ENCODE assay signal across 30 mouse cellular contexts in the genomic region with DNA sequence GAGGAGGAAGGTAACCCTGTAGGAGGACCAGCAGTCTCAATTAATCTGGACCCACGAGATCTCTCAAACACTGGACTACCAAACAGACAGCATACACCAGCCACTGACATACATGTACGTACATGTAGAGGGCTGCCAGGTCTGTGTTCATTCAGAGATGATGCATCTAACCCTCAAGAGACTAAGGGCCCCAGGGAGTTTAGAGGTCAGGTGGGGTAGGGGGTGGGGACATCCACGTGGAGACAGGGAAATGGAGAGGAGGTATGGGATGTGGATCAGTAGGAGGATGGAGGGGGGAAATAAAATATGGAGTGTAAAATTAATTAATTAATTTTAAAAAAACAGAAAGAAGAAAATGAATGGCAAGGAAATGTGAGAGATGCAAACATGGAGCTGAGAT. TPM values are rescaled to one million over a fixed set of nuclear protein-coding genes. Genes with fewer than 3 reads are reported as not detected.
"Had no signal": no experiment of that assay in that cellular context is flagged by ENCODE, and none has a peak within 500 bp of the region (broad histone marks: within the 10 kb centered on the region; RNA-seq: fewer than 3 reads in every experiment).

No protein-coding gene starts in this region.

- H3K9me3 ChIP-seq: embryonic facial prominence, embryonic 10.5 days; embryonic facial prominence, embryonic 12.5 days; embryonic facial prominence, embryonic 13.5 days; embryonic facial prominence, embryonic 15.5 days; forebrain, embryonic 10.5 days; forebrain, embryonic 12.5 days; forebrain, embryonic 13.5 days; forebrain, embryonic 15.5 days had no signal

- DNase-seq: cerebellum, adult 9-10 months; cerebellum, adult 9-11 months; cerebellum, postnatal 10 days; cerebellum, postnatal 14 days; cerebellum, postnatal 25 days; cerebellum, postnatal 36 days; embryo, embryonic 11 days; forebrain, postnatal 0 days; gastrocnemius, adult 2 months; gastrocnemius, postnatal 10 days; gastrocnemius, postnatal 14 days; gastrocnemius, postnatal 25 days; gastrocnemius, postnatal 36 days; heart, adult 2 months had no signal

- H3K4me2 ChIP-seq: embryonic facial prominence, embryonic 12.5 days; embryonic facial prominence, embryonic 13.5 days; embryonic facial prominence, embryonic 15.5 days; forebrain, embryonic 12.5 days; forebrain, embryonic 13.5 days; forebrain, embryonic 15.5 days had no signal

- ATAC-seq: forebrain, embryonic 13.5 days; forebrain, embryonic 14.5 days; forebrain, embryonic 15.5 days; forebrain, embryonic 16.5 days; forebrain, postnatal 0 days had no signal

- H3K4me1 ChIP-seq: embryonic facial prominence, embryonic 12.5 days; embryonic facial prominence, embryonic 13.5 days; embryonic facial prominence, embryonic 15.5 days; forebrain, embryonic 12.5 days; forebrain, embryonic 13.5 days; forebrain, embryonic 15.5 days had no signal

- H3K27ac ChIP-seq: embryonic facial prominence, embryonic 10.5 days; embryonic facial prominence, embryonic 12.5 days; embryonic facial prominence, embryonic 13.5 days; embryonic facial prominence, embryonic 15.5 days; forebrain, embryonic 10.5 days; forebrain, embryonic 12.5 days; forebrain, embryonic 13.5 days; forebrain, embryonic 15.5 days; gastrocnemius, adult 2 months; heart, adult 2 months had no signal

- H3K27me3 ChIP-seq: embryonic facial prominence, embryonic 12.5 days; embryonic facial prominence, embryonic 13.5 days; embryonic facial prominence, embryonic 15.5 days; forebrain, embryonic 12.5 days; forebrain, embryonic 13.5 days; forebrain, embryonic 15.5 days had no signal

- H3K4me3 ChIP-seq: embryonic facial prominence, embryonic 10.5 days; embryonic facial prominence, embryonic 12.5 days; embryonic facial prominence, embryonic 13.5 days; embryonic facial prominence, embryonic 15.5 days; erythroblast, embryonic 14.5 days; forebrain, embryonic 10.5 days; forebrain, embryonic 12.5 days; forebrain, embryonic 13.5 days; forebrain, embryonic 15.5 days; gastrocnemius, adult 2 months; heart, adult 2 months had no signal

- H3K9ac ChIP-seq: embryonic facial prominence, embryonic 12.5 days; embryonic facial prominence, embryonic 13.5 days; embryonic facial prominence, embryonic 15.5 days; forebrain, embryonic 12.5 days; forebrain, embryonic 13.5 days; forebrain, embryonic 15.5 days; forebrain, postnatal 0 days had no signal

- H3K36me3 ChIP-seq: embryonic facial prominence, embryonic 10.5 days; forebrain, embryonic 10.5 days; forebrain, embryonic 12.5 days had no signal

RNA-seq across cellular contexts. Expression of a gene that starts 57.7 kb away (rescaled TPM):
- total RNA-seq: common myeloid progenitor, adult 5-6 weeks; gastrocnemius, adult 18-20 months; gastrocnemius, adult 2 months; gastrocnemius, adult 8-10 months; gastrocnemius, postnatal 36 days; granulocyte monocyte progenitor cell, adult 5-6 weeks; heart, adult 2 months had no signal
- polyA plus RNA-seq: cortical plate, adult 2 months; erythroblast, embryonic 14.5 days had no signal
